Mouse (Mus musculus) bone marrow macrophage, adult 2 months (primary cell): ENCODE data around the gene Pmpcb.

Experiments
- CTCF ChIP-seq: IDR thresholded peaks from 2 replicates; pipeline ENCODE4 v1.5.1; 2012; ENCODE audit warnings: low read depth, mild to moderate bottlenecking, low read length, moderate library complexity
- POLR2A ChIP-seq: IDR thresholded peaks from 2 replicates; pipeline ENCODE4 v1.6.1; 2012; ENCODE audit warnings: mild to moderate bottlenecking, low read depth, low read length, borderline replicate concordance

DNA sequence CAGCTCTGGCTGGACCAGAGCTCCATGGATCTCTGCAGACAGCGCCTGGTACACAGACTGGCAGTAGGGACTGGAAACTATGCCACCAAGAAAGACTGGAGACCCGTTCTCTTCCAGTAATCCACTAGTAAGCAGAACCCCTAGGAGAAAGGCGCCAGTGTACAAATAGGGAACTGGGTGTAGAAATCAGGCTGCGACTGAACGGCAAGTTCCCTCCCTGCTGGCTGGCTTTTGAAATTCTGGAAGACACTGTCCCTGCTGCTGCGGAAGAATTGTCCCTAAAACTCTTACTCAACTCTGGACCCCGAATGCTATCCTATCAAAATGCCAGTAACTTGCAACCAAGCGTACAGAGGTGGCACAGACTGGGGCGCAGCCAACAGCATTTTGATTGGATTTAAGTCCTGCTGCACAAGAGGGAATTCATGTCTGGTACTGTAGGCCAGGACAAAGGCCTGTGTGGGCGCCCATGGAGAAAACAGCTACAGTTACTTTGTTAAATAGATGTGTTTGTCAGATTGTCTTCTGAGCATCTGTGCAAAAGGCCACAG is 19.7 kb upstream of the Pmpcb start:
- TF ChIP-seq CTCF: no peak
- TF ChIP-seq POLR2A: no peak
